Comparison of ENCODE assay signal across 10 mouse cellular contexts in the genomic region with DNA sequence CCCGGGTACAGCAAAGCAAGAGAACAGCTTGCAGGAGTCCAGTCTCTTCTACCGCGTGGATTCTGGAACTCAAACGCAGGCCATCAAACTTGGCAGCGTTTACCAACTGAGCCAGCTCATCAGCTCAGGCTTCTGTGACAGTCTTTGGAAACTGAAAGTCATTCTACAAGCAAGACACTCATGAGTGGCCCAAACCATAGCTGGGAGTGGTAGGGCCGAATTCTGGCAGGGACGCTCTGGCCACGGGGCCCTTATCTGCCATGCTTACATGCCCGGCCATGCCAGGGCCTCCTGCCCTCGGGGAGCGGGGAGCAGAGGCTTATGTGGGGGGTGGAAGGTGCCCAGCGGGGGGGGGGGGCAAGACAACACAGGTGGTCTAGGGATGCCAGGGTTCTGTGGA. TPM values are rescaled to one million over a fixed set of nuclear protein-coding genes. Genes with fewer than 3 reads are reported as not detected.
DNase-seq lines count a peak whose midpoint lies in the region; ATAC-seq lines count a peak whose summit lies in the region.
"Had no signal": no experiment of that assay in that cellular context is flagged by ENCODE, and none has a peak within 500 bp of the region (broad histone marks: within the 10 kb centered on the region; RNA-seq: fewer than 3 reads in every experiment).

No protein-coding gene starts in this region.

- DNase-seq in kidney, adult 18-20 months = peak; percentile 39
- DNase-seq in kidney, postnatal 14 days = no peak
- peak; percentile 48 for DNase-seq in Muller cell, postnatal 12 days (ENCODE audit: inconsistent ontology term)
- DNase-seq in right cerebral cortex, postnatal 25 days = no peak
- DNase-seq in B cell, adult 2 months = no peak
- no peak for DNase-seq in thymus, postnatal 10 days (ENCODE audit: low spot score in 2 of 2)
- DNase-seq: cerebellum, adult 18-20 months; spleen, adult 18-20 months had no signal

- H3K9ac ChIP-seq in heart, embryonic 15.5 days = 0 out of 2 replicates have a peak overlapping the region, but pooled peaks have one; percentile 16
- no peak overlapping the region for H3K9ac ChIP-seq in limb, embryonic 13.5 days

- H3K27me3 ChIP-seq in heart, embryonic 15.5 days = no peaks in the 10 kb centered on the region
- peaks cover 33% of the 10 kb centered on the region for H3K27me3 ChIP-seq in limb, embryonic 13.5 days

- H3K36me3 ChIP-seq in heart, embryonic 15.5 days = peaks cover 10% of the 10 kb centered on the region
- no peaks in the 10 kb centered on the region for H3K36me3 ChIP-seq in limb, embryonic 13.5 days

- peaks cover 96% of the 10 kb centered on the region for H3K4me1 ChIP-seq in heart, embryonic 15.5 days (replicated peaks)
- peaks cover 76% of the 10 kb centered on the region for H3K4me1 ChIP-seq in limb, embryonic 13.5 days

- H3K4me2 ChIP-seq in heart, embryonic 15.5 days = peak overlapping the region; percentile 30
- H3K4me2 ChIP-seq in limb, embryonic 13.5 days (replicated peaks) = no peak overlapping the region

- H3K27ac ChIP-seq in heart, embryonic 15.5 days = peak overlapping the region; percentile 96
- peak overlapping the region; percentile 18; the same call in 1 of the 2 replicates for H3K27ac ChIP-seq in limb, embryonic 13.5 days

- H3K4me3 ChIP-seq in heart, embryonic 15.5 days = no peak overlapping the region
- no peak overlapping the region for H3K4me3 ChIP-seq in limb, embryonic 13.5 days

- no peak for ATAC-seq in heart, embryonic 15.5 days (replicated peaks; ENCODE audit: insufficient number of reproducible peaks, insufficient read depth, low FRiP score, low read depth)
- ATAC-seq in limb, embryonic 13.5 days (ENCODE audit: low FRiP score, low read depth) = no peak

- WGBS in heart, embryonic 15.5 days = 40% methylated on average over 11 of the region's 12 CpGs
- 77% methylated on average over 12 of the region's 12 CpGs for WGBS in limb, embryonic 13.5 days

- no peaks in the 10 kb centered on the region for H3K9me3 ChIP-seq in heart, embryonic 15.5 days (replicated peaks)
- H3K9me3 ChIP-seq in limb, embryonic 13.5 days = no peaks in the 10 kb centered on the region

RNA-seq across cellular contexts. Expression of gene Wbp2, which starts 16.8 kb away (rescaled TPM):
- 121 and 139 TPM in 2 replicates for polyA plus RNA-seq in heart, embryonic 15.5 days (2015; fragmentation: Nextera tagmentation; extraction: Ambion mirVana)
- polyA plus RNA-seq in limb, embryonic 13.5 days (2015; fragmentation: Nextera tagmentation; extraction: Ambion mirVana) = 43.1 and 47.9 TPM in 2 replicates

RNA-seq across cellular contexts. Expression of gene Trim47, which starts 23.4 kb away (rescaled TPM):
- polyA plus RNA-seq in heart, embryonic 15.5 days (2015; fragmentation: Nextera tagmentation; extraction: Ambion mirVana) = 79.1 and 91.1 TPM in 2 replicates
- polyA plus RNA-seq in limb, embryonic 13.5 days (2015; fragmentation: Nextera tagmentation; extraction: Ambion mirVana) = 15.7 and 15.9 TPM in 2 replicates

RNA-seq across cellular contexts. Expression of gene Unc13d, which starts 25.8 kb away (rescaled TPM):
- polyA plus RNA-seq in heart, embryonic 15.5 days (2015; fragmentation: Nextera tagmentation; extraction: Ambion mirVana) = 1.0 and 3.9 TPM in 2 replicates
- 2.1 and 2.4 TPM in 2 replicates for polyA plus RNA-seq in limb, embryonic 13.5 days (2015; fragmentation: Nextera tagmentation; extraction: Ambion mirVana)

RNA-seq across cellular contexts. Expression of gene Trim65, which starts 27.4 kb away (rescaled TPM):
- polyA plus RNA-seq in heart, embryonic 15.5 days (2015; fragmentation: Nextera tagmentation; extraction: Ambion mirVana) = 5.0 and 5.5 TPM in 2 replicates
- polyA plus RNA-seq in limb, embryonic 13.5 days (2015; fragmentation: Nextera tagmentation; extraction: Ambion mirVana) = 2.3 and 3.2 TPM in 2 replicates

RNA-seq across cellular contexts. Expression of gene Mrpl38, which starts 35.1 kb away (rescaled TPM):
- polyA plus RNA-seq in heart, embryonic 15.5 days (2015; fragmentation: Nextera tagmentation; extraction: Ambion mirVana) = 90.7 and 94.4 TPM in 2 replicates
- polyA plus RNA-seq in limb, embryonic 13.5 days (2015; fragmentation: Nextera tagmentation; extraction: Ambion mirVana) = 86.0 and 86.3 TPM in 2 replicates

Comparison
In these comparisons a context has a peak if more than half of its experiments do, and no peak if none do; other contexts are left out.
1. DNase-seq: peak in kidney, adult 18-20 months (single experiment) and Muller cell, postnatal 12 days (single experiment); none in kidney, postnatal 14 days (single experiment), right cerebral cortex, postnatal 25 days (single experiment), B cell, adult 2 months (0 of 2) and thymus, postnatal 10 days (0 of 2).